Mouse (Mus musculus): ENCODE measurements around the gene Lrba. TPM values are rescaled to one million over a fixed set of nuclear protein-coding genes. Genes with fewer than 3 reads are reported as not detected.
A peak's percentile ranks its signal among the peaks of the same experiment; 100 is the strongest.

Lrba gene
- total RNA-seq, 2 experiments from 2014 or later = 18.2 to 28.8 TPM

GRCm38 (mm10) chr3:86809199-86809598 is 584.7 kb downstream of the Lrba start:
- no peak for ATAC-seq (replicated peaks; ENCODE audit: low FRiP score, low TSS enrichment, poor library complexity, severe bottlenecking)

- no peak for ATAC-seq (replicated peaks; ENCODE audit: low FRiP score, low TSS enrichment, poor library complexity, severe bottlenecking)
Observed at GRCm38 (mm10) chr3:86809646-86810045, 585.2 kb downstream of the Lrba start.

GRCm38 (mm10) chr3:86810908-86811307 is 586.4 kb downstream of the Lrba start:
- ATAC-seq (replicated peaks; ENCODE audit: low FRiP score, low TSS enrichment, poor library complexity, severe bottlenecking) = no peak

GRCm38 (mm10) chr3:86812689-86813088 is 588.2 kb downstream of the Lrba start:
- ATAC-seq (replicated peaks; ENCODE audit: low FRiP score, low TSS enrichment, poor library complexity, severe bottlenecking) = peak; percentile 99

GRCm38 (mm10) chr3:86818001-86818585 is 593.6 kb downstream of the Lrba start:
- no peak for ATAC-seq (replicated peaks; ENCODE audit: low FRiP score, low TSS enrichment, poor library complexity, severe bottlenecking)

GRCm38 (mm10) chr3:86819372-86819771 is 594.9 kb downstream of the Lrba start:
- ATAC-seq (replicated peaks; ENCODE audit: low FRiP score, low TSS enrichment, poor library complexity, severe bottlenecking) = no peak

- ATAC-seq (replicated peaks; ENCODE audit: low FRiP score, low TSS enrichment, poor library complexity, severe bottlenecking) = no peak
Observed at GRCm38 (mm10) chr3:86820344-86820743, 595.9 kb downstream of the Lrba start.

GRCm38 (mm10) chr3:86821383-86821782 is 596.9 kb downstream of the Lrba start:
- no peak for ATAC-seq (replicated peaks; ENCODE audit: low FRiP score, low TSS enrichment, poor library complexity, severe bottlenecking)

- no peak for ATAC-seq (replicated peaks; ENCODE audit: low FRiP score, low TSS enrichment, poor library complexity, severe bottlenecking)
Observed at GRCm38 (mm10) chr3:86827506-86827905, 603.0 kb downstream of the Lrba start.

GRCm38 (mm10) chr3:86832115-86832514 is 607.6 kb downstream of the Lrba start:
- ATAC-seq (replicated peaks; ENCODE audit: low FRiP score, low TSS enrichment, poor library complexity, severe bottlenecking) = no peak

Other genes with a start within 250 kb of the Lrba start
- gene Prss48, start 222.2 kb upstream of the Lrba start, total RNA-seq (2014; fragmentation: Nextera tagmentation) = not detected in 2 replicates
- not detected in 2 replicates for gene Prss48, start 222.2 kb upstream of the Lrba start, total RNA-seq (2017)
- gene Rps3a1, start 82.0 kb upstream of the Lrba start, total RNA-seq (2014; fragmentation: Nextera tagmentation) = 3,660 and 3,786 TPM in 2 replicates
- gene Rps3a1, start 82.0 kb upstream of the Lrba start, total RNA-seq (2017) = 6,025 and 7,409 TPM in 2 replicates